In the genomic region with DNA sequence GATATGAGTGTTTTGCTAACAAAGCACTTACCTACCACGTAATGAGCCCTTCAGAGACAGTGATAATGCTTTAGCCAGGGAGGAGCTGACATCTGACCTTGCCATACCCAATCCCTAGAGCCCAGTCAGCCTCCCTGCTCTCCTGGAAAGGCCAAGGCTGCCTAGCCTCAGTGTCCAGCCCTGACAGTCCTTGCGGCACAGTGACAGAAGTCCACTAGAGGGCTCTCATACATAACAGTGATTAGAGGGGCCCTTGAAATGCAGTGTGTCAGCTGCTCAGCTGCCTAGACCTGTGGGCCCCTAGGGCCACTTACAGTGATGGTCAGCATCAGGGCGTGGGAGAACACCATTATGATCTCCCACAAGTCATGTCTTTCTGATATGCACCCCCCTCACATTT, we compare ENCODE assay signal across 13 mouse cellular contexts. TPM values are rescaled to one million over a fixed set of nuclear protein-coding genes. Genes with fewer than 3 reads are reported as not detected.
DNase-seq lines count a peak whose midpoint lies in the region; TF ChIP-seq lines count a peak whose summit lies in the region.
"Had no signal": no experiment of that assay in that cellular context is flagged by ENCODE, and none has a peak within 500 bp of the region (broad histone marks: within the 10 kb centered on the region; RNA-seq: fewer than 3 reads in every experiment).

No protein-coding gene starts in this region.

- H3K9me3 ChIP-seq in MEL (replicated peaks; ENCODE audit: insufficient read depth, low read length) = no peaks in the 10 kb centered on the region
- H3K9me3 ChIP-seq: hindbrain, embryonic 15.5 days; limb, embryonic 15.5 days had no signal

- no peak overlapping the region for H3K27ac ChIP-seq in MEL (ENCODE audit: control insufficient read depth, low read depth, low read length)
- no peak overlapping the region for H3K27ac ChIP-seq in embryonic fibroblast, embryonic 13.5 days (ENCODE audit: insufficient read depth, low read length)
- H3K27ac ChIP-seq: hindbrain, embryonic 15.5 days; limb, embryonic 15.5 days had no signal

- peak; percentile 33 to 73 (median 54); a peak in 5 of 6 replicates for TF ChIP-seq CTCF in MEL (IDR thresholded peaks at IDR 0.05 in 2 of 3, conservative IDR thresholded peaks at IDR 0.05 in 1 of 3; ENCODE audit: control insufficient read depth in 1 of 3, insufficient read depth in 1 of 3, low read depth in 2 of 3, low read length in 3 of 3, poor library complexity in 1 of 3, severe bottlenecking in 1 of 3)
- peak; percentile 51; the same call in 1 of the 2 replicates for TF ChIP-seq CTCF in embryonic fibroblast, embryonic 13.5 days (IDR thresholded peaks at IDR 0.05; ENCODE audit: borderline replicate concordance, insufficient read depth, low read length)

- no peaks in the 10 kb centered on the region for H3K79me2 ChIP-seq in MEL (ENCODE audit: control insufficient read depth, insufficient read depth, low read length, poor library complexity)

- peak; percentile 19 for DNase-seq in heart, postnatal 4 days
- no peak for DNase-seq in heart, postnatal 25 days (ENCODE audit: low spot score)
- peak; percentile 51 for DNase-seq in 3T3-L1 (ENCODE audit: low read depth, low spot score)
- DNase-seq in MEL (ENCODE audit: low read depth, low spot score) = peak; percentile 30
- DNase-seq in thymus, postnatal 10 days (ENCODE audit: low spot score in 2 of 2) = no peak
- DNase-seq in urinary bladder, postnatal 10 days (ENCODE audit: low spot score) = no peak
- DNase-seq in thymus, postnatal 0 days (ENCODE audit: low spot score) = no peak
- DNase-seq: thymus, postnatal 14 days had no signal

- no peak overlapping the region for H3K9ac ChIP-seq in MEL (ENCODE audit: control insufficient read depth, low read depth, low read length, poor library complexity, severe bottlenecking)
- H3K9ac ChIP-seq: hindbrain, embryonic 15.5 days; limb, embryonic 15.5 days had no signal

- TF ChIP-seq EP300 in MEL (IDR thresholded peaks at IDR 0.05; ENCODE audit: low read depth in 1 of 2, low read length in 2 of 2) = no peak

- no peaks in the 10 kb centered on the region for H3K36me3 ChIP-seq in MEL (ENCODE audit: control insufficient read depth in 1 of 2, insufficient read depth in 2 of 2, low read length in 2 of 2)
- H3K36me3 ChIP-seq: hindbrain, embryonic 15.5 days; limb, embryonic 15.5 days had no signal

- intact Hi-C loops in heart, postnatal 25 days (cut with DNase I) = loop anchor here (2.0 kb wide), 1 partner anchor 137 kb away; no protein-coding TSS in a partner anchor

- TF ChIP-seq RAD21 in MEL (IDR thresholded peaks at IDR 0.05; ENCODE audit: low read depth, low read length) = peak; percentile 71

- no peaks in the 10 kb centered on the region for H3K4me1 ChIP-seq in MEL (ENCODE audit: control insufficient read depth in 1 of 2, insufficient read depth in 2 of 2, low read length in 2 of 2)
- H3K4me1 ChIP-seq in embryonic fibroblast, embryonic 13.5 days (ENCODE audit: control insufficient read depth, insufficient read depth, low read length) = 0 out of 2 replicates have a peak, but pooled peaks cover 4% of the 10 kb centered on the region
- H3K4me1 ChIP-seq: hindbrain, embryonic 15.5 days; limb, embryonic 15.5 days had no signal

- H3K4me3 ChIP-seq in MEL (ENCODE audit: control insufficient read depth in 1 of 2, insufficient read depth in 1 of 2, low read depth in 2 of 2, low read length in 2 of 2) = no peak overlapping the region
- no peak overlapping the region for H3K4me3 ChIP-seq in embryonic fibroblast, embryonic 13.5 days (ENCODE audit: insufficient read depth, low read length)
- H3K4me3 ChIP-seq: hindbrain, embryonic 15.5 days; limb, embryonic 15.5 days had no signal

- no peaks in the 10 kb centered on the region; a peak in 1 of 4 replicates for H3K27me3 ChIP-seq in MEL (ENCODE audit: control insufficient read depth in 1 of 2, insufficient read depth in 2 of 2, low read length in 2 of 2)
- H3K27me3 ChIP-seq: hindbrain, embryonic 15.5 days; limb, embryonic 15.5 days had no signal

- TF ChIP-seq POLR2A in MEL (IDR thresholded peaks at IDR 0.05; ENCODE audit: control insufficient read depth in 1 of 2, insufficient read depth in 1 of 2, low read depth in 1 of 2, low read length in 2 of 2, poor library complexity in 1 of 2) = no peak
- no peak for TF ChIP-seq POLR2A in embryonic fibroblast, embryonic 13.5 days (IDR thresholded peaks at IDR 0.05; ENCODE audit: low read depth, low read length)

TF ChIP-seq in MEL, 35 proteins besides CTCF, POLR2A, EP300 and RAD21:
- TF ChIP-seq ZKSCAN1 (IDR thresholded peaks at IDR 0.05; ENCODE audit: low read depth, low read length) = no peak
- peak; percentile 63 for TF ChIP-seq ZC3H11A (IDR thresholded peaks at IDR 0.05; ENCODE audit: low read depth, low read length)
- TF ChIP-seq SMC3 (IDR thresholded peaks at IDR 0.05; ENCODE audit: low read depth, low read length) = peak; percentile 76
- no peak for TF ChIP-seq POLR2AphosphoS2 (IDR thresholded peaks at IDR 0.05; ENCODE audit: low read length)

RNA-seq across cellular contexts. Expression of gene Clrn3, which starts 33.2 kb away (rescaled TPM):
- not detected for total RNA-seq in heart, postnatal 4 days (2021)
- total RNA-seq in heart, postnatal 25 days (2021) = not detected
- not detected in 2 replicates for total RNA-seq in MEL (2012; rRNA removed)
- not detected for polyA plus RNA-seq in MEL (2012; ENCODE audit: insufficient read depth in 1 of 2, insufficient read length in 2 of 2, low read depth in 1 of 2, low replicate concordance in 2 of 2, missing spikeins in 1 of 2)
- not detected in 2 replicates for polyA plus RNA-seq in embryonic fibroblast, embryonic 13.5 days (2011; ENCODE audit: insufficient read length, low read depth, missing spikeins)
- 0.13 and 0.46 TPM in 2 replicates for polyA plus RNA-seq in thymus, postnatal 0 days (2015; fragmentation: Nextera tagmentation; extraction: Ambion mirVana)
- polyA plus RNA-seq: forebrain, embryonic 11.5 days; hindbrain, embryonic 15.5 days; limb, embryonic 15.5 days; neural tube, embryonic 14.5 days had no signal

RNA-seq across cellular contexts. Expression of gene Ptpre, which starts 42.0 kb away (rescaled TPM):
- total RNA-seq in heart, postnatal 4 days (2021) = 1 to 10 TPM; 6.0 to 6.4 TPM
- total RNA-seq in heart, postnatal 25 days (2021) = 1 to 10 TPM; 3.3 to 3.5 TPM
- 4.9 and 6.9 TPM in 2 replicates for total RNA-seq in MEL (2012; rRNA removed)
- polyA plus RNA-seq in MEL (2012; ENCODE audit: insufficient read depth in 1 of 2, insufficient read length in 2 of 2, low read depth in 1 of 2, low replicate concordance in 2 of 2, missing spikeins in 1 of 2) = 10 to 100 TPM in 1 of 2 experiments, not detected in 1; 12.9 TPM
- polyA plus RNA-seq in embryonic fibroblast, embryonic 13.5 days (2011; ENCODE audit: insufficient read length, low read depth, missing spikeins) = 3.2 and 4.4 TPM in 2 replicates
- polyA plus RNA-seq in thymus, postnatal 0 days (2015; fragmentation: Nextera tagmentation; extraction: Ambion mirVana) = 12.7 and 17.3 TPM in 2 replicates

Comparison
In these comparisons a context has a peak if more than half of its experiments do, and no peak if none do; other contexts are left out.
1. DNase-seq: peak in heart, postnatal 4 days (single experiment), 3T3-L1 (single experiment) and MEL (single experiment); none in heart, postnatal 25 days (single experiment), thymus, postnatal 10 days (0 of 2), urinary bladder, postnatal 10 days (single experiment) and thymus, postnatal 0 days (single experiment).